Mouse (Mus musculus): Measurements from ENCODE around the gene Ppp6r2. TPM values are rescaled to one million over a fixed set of nuclear protein-coding genes. Genes with fewer than 3 reads are reported as not detected.
A peak's percentile ranks its signal among the peaks of the same experiment; 100 is the strongest.

The Ppp6r2 gene
- polyA plus RNA-seq, 2 experiments from 2014 or later: 20.8 to 25.1 TPM

DNA sequence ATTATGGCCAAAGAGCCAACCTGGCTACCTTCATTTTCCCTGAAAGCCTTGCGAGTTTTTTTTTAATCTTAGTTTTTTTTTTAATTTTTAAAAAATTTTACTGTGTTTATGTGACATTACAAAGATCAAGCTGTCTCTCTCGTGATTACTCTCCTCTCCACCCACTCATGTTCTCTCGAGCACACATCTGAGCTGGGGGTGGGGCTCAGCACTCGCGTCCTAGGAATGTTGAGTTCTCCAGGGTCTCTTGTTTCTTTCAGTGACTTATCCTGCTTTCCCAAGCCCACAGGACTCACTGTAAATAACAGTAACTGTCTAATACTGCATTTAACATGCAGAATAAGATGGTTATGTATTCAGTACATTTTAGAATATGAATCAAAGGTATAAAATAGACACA is 53.1 kb downstream of the Ppp6r2 start:
- ATAC-seq: no peak

DNA sequence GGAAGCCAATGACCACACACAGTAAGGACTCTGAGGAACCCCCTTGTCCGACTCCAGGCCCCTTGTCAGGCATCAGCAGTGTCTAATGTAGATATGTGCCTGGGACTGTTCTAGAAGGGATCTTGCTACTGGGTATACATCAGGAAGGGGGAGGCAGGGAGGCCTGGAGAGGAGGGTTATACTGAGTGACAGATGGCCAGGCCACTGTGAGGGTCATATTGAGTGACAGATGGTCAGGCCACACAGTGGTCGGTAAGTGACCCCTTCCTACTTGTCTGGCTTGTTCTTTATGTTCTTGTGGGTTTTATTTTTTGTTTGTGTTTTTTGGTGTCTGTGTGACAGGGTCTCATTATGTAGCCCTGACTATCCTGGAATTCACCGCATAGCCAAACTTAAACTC is 64.1 kb downstream of the Ppp6r2 start:
- ATAC-seq: no peak

DNA sequence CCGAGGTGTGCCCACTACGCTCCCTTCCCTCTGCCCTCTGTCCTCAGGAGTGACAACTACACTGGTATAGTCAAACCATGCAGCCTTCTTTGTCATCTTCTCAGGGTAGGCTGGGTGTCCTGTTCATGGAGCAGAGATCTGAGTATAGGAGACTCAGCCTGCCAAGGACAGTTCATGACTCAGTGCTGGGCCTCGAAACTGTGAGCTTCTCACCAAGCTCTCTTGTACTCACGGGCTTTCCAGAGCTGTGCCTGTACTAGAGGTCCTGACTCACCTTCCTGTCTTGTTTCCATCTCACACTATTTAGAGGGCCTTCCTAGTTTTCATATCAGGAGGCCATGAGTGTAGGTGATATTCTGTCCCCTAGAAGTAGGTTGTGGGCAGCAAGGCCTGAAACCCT is 66.0 kb downstream of the Ppp6r2 start:
- ATAC-seq: no peak

DNA sequence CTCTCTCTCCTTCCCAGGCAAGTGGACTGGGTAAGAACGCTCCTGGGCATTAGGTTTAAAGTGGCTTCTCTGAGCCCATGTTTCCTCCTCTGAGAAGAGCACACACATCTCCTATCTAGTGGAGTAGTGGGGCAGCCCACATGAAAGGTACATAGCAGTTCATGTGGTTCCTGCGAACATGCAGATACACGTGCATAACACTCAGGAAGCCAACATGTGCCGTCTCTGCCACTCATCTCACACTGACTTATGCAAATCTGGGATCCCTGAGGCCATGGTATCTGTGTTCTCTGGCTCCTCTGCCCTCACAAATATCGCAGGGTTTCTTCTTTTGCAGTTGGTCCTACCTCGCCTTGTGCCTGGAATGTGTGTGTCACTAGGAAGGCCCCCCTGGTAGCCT is 71.2 kb downstream of the Ppp6r2 start:
- ATAC-seq: peak; percentile 70

DNA sequence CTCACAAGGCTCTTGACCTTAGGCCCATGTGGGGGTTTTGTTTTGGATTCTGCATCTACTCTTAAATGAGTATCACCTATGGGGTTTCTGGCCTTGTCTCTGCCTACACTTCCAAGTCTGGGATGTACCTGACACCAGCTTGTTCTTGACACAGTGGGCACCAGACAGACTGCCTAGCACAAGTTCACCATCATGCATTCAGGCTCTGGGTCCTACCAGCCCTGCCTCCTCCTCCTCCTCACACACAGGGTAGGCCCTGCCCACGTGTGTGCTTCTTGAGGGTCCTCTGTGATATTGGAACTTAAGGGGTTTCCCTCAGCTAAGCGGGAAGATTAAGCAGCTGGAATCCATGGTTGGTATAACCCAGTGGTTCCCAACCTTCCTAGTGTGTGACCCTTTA is 72.7 kb downstream of the Ppp6r2 start:
- ATAC-seq: no peak

DNA sequence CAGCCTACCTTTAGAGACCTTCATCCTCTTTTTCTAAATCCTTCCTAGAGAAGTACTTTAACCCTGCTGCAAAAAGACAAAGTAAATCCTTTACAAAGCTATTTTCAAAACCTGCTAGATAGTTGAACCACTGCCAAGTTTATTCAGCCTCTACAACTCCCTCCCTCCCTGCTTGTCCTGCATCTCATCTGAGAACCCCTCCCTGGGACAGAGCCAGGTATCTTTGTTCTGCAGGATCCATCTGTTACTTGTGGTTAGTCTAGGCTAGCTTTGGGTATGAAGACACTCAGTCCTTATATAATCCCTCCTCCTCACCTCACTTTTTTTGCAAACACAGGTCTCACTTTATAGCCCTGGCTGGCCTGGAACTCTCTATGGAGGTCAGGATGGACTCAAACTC is 73.7 kb downstream of the Ppp6r2 start:
- ATAC-seq: no peak

DNA sequence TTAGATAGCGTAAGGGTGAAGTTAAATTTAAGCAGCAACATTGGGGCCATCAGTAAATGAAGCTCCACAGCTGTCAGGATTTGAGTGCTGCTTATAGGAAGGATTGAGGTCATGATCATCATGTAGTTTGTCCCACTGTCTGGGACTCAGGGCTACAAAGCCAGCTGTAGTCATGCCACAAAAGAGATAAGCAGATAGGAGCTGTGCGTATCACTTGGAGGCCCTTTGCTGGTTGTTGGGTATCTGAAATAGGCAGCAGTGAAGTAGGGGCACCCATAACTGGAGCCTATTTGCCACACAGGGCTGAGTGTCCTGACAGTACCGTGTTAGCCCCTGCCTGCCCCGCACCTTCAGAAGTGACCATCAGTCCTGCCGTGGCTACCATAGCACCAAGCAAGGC is 74.1 kb downstream of the Ppp6r2 start:
- ATAC-seq: no peak

DNA sequence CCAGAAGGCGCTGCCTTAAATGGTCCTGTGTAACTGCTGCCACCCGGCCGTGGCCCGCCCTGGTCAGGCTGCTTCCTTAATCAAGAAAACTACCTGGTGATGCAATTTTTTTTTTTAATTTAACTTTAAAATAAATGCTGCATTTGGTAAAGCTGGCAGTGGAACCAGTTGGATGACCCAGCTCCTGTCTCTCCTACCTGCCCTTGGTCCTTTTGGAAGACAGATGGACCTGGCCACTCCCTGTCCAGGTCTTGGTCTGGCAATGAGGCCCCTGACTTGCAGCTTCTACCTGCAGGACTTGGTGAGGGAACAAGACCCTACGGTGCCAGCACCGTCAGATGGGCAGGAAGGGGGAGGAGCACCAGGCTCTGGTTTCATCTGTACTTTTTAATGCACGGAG is 74.8 kb downstream of the Ppp6r2 start:
- ATAC-seq: no peak

DNA sequence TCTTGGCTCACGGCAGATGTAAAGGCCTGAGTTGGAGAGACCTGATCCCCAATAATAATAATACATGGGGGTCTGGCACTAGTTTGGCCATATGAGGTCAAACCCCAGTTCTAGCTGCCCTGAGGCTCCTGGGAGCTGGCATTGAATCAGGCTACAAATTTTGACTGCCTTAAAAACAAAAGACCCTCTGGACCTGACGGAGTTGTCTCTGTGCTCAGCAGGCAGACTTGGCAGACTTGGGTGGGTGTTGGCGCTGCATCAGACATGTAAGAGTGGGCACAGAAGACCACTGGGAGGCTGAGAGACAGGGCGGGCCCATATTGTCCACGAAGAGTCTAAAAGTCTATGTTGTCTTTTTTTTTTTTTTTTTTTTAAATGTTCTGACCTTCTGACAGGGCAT is 75.2 kb downstream of the Ppp6r2 start:
- ATAC-seq: no peak

DNA sequence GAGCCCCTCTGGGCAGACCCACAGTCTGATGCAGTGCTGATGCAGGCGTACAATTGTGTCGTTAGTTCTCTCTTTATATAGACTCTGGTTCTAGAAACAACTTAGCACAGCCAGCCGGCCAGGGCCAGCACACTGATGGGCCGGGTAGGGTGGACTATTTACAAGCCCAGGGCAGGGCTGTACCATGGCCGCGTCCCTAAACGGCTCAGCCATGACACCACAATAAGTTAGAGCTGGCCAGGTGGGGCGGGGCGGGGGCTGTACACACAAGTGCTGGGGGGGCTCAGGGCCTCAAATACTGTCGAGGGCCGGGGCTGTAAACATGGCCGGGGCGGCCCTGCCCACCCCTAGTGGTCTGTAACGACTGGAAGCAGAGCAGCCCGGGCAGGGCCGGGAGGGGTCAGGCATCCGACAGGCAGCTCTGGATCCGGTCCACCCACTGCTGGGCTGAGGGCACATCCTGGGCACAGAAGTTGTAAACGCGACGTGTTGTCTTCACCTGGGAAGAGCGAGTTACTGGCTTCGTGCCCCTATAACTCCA is 76.9 kb downstream of the Ppp6r2 start:
- no peak for ATAC-seq

DNA sequence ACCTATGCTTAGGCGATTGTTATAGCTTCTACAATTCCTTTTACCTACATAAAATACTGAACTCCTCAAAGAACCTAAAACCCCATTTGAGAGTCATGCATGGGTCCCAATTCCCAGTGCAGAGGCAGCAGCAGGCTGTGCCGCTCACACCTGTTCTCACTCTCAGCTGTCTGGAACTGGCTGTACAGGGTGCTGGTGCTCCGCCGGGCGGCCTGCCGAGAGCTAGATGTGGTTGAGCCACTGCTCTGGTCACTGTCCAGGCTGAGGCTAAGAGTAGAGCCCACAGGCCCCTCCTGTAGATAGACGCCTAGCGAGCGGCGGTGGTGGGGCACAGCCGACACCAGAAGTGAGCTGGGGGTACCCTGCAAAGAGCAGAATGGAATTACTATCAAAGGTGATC is 78.1 kb downstream of the Ppp6r2 start:
- ATAC-seq: no peak

DNA sequence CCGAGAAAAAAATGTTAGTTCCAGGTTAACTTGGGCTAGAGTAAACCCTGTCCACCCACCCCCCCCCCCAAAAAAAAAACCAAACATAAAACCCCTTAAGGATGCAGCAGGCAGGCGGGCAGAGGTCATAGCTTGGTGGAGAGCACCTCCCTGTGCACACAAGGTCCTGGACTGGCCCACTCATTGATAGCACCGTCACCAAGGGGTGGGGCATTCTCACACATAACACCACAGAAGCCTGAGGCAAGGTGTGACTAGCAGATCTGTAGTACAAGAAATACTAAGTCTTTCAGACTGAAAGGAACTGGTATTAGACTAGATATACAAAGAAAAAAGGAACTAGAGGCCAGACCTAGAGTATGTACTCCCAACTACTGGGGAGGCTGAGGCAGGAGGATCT is 80.2 kb downstream of the Ppp6r2 start:
- ATAC-seq: no peak

DNA sequence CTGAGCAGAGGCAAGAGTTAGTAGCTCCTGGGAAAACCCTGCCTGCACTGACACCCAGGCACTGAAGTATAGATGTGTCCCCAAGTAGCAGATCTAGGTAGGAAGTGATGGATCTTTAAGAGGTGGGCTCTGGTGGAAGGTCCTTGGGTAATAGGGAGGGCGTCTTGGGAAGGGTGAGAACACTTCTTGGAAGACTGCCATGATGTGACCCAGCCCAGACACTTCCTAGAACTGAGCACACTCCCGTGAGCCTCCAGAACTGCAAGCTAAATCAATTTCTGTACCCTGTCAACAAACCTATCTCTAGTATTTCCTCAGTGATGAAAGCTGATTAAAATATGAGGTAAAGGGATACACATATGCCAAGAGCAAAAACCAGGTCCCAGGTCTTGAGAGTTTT is 81.4 kb downstream of the Ppp6r2 start:
- ATAC-seq: no peak

DNA sequence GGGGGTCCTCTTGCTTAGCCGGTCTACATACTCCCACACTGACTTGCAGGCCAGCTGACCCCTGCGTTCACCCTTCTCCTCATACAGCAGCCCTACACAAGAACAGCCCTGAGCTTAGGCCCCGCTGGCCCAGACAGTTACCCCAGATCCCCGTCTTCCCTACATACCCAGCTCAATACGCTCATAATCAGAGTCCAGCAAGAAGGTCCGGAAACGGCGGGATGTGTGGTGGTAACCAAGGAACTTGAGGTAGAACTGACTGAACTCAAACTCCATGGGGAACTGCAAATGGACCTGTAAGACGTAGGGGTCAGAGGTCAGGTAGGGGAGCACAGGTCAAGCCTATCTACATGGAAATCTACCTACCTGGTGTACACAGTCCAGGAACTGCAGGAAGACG is 82.4 kb downstream of the Ppp6r2 start:
- ATAC-seq: no peak

DNA sequence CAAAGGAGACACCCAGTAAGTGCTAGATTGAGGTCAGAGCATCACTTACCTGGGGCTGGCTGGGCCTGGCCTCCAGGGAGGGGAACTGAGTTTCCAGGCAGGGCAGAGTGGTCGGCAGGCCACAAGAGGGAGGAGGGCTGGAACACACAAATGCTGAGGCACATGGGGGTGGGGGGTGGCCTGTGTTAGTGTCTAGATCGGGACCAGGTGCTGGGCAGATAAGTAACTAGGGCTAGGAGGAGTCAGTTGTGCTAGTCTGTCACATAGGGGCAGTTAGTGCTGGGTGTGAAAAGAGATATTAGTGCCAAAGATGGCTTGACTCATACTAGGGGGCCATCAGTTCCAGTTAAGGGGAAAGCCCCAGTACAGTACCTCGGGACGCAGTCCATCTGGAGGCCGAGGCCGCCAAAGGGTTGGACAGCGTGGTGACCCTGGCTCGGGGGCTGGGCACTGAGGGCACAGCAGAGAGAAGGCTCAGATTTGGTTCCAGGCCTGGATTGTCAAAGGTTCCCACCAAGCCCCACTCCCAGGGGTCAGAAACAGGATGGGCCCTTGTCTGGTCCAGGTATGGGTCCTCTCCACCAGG is 84.3 kb downstream of the Ppp6r2 start:
- no peak for ATAC-seq

DNA sequence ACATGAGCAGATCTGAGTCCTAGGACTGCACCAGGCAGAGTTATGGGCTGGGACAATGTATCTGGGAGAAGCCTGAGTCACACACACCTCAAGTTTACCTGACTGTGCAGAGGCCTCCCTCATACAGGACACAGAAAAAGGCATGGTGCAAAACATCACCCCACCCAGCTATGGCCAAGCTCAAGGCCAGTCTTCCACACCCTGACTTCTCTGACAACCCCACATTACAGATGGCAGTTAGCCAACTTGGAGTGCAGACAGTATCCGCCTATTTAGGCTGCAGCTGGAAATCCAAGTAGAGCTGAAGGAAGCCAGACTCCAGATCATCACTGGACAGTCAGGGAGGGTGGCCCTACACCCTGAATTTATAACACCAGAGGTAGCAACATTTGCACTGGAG is 85.1 kb downstream of the Ppp6r2 start:
- no peak for ATAC-seq

DNA sequence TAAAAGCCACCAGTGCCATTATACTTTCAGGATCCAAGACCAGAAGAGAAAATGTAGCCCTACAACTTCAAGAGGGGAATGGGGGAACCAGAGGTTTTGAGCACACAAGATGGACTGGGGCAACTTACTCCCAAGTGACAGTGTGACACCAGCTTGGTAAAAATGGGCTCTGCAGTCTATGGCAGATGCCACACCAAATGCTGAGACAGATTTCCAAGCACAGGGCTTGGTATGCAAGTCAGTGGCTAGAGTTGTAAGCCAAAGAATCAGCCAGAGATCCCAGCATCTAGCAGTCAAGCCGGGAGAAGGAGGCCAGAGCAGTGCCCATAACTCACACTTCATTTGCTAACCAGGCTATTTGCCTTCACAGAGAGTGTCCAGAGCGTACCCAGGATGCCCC is 86.3 kb downstream of the Ppp6r2 start:
- ATAC-seq: no peak

DNA sequence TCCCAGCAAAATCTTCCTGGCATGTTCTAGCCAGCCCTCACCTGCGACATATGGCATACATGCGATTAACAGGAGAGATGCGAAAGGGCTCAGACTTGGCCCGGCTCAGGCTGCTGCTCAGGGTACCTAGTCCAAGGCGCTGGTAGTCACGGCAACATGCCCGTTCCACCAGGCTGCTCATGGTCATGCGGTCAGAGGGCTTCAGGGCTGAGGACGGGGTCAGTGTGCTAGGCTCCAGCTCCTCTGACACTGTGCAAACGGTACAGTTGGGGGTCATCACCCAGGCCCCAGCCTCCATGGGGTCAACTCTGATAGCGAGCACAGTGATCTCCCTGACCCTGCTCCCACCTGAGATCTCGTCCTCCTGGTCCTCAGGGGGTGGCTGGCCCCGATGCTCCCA is 88.8 kb downstream of the Ppp6r2 start:
- no peak for ATAC-seq

DNA sequence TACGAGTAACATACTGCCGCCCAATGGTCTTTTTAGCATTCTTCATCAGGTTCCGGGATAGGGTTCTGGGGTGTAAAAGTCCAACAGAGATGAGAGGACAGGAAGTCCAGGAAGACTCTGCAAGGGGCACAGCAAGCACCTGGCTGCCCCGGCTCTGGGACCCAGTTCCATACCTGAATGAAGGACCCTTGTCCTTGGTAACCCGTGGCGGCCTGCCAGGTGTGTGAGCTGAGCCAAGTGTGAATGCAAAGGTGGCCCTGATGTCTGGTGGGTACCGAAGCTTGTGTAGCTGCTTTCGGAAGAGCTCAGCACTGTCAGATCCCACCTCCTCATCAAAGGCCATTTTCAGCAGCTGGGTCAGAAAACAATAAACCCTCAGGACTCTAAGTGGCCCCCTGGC is 89.2 kb downstream of the Ppp6r2 start:
- no peak for ATAC-seq

DNA sequence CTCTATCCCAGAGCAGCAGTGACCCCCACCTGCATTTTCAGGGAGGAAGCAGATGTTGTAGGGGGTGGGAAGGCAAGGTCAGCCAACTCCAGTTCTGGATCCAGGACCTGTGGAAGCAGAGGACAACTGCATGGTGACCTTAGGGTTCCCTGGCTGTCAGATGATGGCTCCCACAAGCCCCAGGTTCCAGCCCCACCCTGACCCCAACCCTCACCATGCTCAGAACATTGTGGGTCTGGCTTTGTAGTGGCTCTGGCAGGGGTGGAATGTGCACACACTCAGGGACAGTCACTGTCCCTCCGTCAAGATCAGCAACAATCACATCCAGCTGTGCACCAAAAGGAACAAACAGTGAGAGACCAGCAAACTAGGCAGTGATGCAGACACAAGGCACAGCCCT is 94.6 kb downstream of the Ppp6r2 start:
- no peak for ATAC-seq

DNA sequence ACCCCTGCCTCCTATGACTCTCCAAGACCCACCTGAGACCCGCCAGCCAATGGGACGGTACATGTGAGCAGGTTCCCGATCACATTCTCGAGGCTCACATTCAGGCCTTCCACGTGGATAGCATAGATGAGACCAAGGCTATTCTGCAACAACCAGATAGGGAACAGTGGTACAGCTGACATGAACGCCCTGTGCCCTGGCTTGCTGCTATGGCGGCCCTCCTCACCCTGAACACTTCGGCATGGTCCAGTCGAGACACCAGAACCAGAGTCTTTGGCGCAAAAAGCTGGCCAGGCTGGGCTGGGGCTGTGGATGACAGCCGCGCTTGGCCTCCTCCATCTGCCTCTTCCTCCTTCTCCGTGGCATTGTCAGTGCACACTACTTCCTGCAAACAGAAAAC is 96.1 kb downstream of the Ppp6r2 start:
- ATAC-seq: no peak

DNA sequence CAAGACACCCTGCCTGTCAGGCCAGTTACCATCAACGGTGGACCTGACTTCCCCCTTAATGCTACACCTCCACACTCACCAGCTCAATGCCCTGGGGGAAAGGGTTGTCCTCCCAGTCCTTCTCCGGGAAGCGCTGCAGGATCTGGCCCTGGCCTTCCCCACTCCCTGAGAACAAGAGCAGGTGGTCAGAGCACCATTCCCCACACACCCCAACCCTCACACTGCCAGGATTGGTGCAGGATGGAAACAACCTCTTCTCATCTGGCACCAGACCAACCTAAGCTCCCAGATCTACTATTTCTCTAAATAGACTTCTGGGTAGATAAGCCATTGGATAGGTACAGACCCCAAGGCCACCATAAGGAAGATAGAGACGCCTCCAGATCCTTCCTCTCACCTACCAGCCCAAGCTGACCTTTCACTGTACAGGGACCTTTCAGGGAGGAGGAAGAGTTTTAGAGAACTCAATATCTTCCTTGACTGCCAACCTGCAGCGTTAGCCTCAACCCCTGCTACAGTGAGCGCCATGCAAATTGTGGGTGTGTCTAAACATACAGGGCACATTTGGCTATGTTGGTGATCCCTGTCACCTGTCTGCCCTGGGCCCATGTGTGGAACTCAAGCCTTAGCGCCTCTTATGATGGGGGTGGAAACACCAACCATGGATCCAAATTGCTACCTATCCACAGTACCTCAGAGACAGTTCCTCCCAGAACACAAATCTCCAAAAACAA is 97.2 kb downstream of the Ppp6r2 start:
- ATAC-seq: no peak

DNA sequence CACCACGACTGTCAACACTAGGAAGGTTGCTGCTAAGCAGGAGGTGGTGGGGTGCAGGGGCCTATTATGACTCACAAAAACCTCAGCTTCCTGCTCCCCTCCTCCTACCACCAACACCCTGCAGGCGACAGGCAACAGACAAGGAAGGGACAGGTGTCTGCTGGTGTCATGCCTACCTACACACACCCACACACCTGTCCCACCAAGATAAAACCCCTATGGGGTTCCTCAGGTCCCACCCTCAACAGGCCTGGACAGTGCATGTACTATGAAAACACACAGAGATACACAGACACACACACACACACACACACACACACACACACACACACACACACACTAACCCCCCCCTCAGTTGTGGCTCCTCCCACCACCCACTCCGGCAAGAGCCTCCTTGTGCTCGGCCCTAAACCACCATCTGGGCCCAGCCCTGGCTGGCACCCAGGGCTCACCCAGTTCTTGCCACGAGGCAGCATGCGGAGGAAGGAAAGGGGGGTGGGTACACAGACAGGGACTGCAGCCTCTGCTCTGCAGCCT is 98.7 kb downstream of the Ppp6r2 start:
- peak; percentile 92 for ATAC-seq

DNA sequence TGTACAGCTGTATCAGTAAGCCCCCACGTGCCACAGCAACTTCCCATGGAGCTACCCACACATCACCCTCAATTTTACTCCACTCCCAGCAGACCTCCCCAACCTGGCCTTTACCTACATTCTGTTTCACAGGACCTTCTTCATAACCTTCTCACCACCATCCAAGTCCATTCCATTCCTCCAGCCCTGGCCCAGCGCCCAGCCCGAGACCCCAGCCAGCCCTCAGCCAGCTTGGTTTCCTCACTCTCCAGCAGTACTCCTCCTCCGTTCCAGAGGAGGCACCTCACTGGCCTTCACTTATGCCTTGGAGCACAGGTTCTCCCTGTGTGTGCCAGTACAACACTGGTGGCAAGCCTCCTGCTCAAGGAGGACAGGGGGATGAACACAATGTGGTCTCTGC is 102.0 kb downstream of the Ppp6r2 start:
- no peak for ATAC-seq
